Mouse (Mus musculus) forebrain, embryonic 11.5 days (tissue): ENCODE results near the gene Lsm7. TPM values are rescaled to one million over a fixed set of nuclear protein-coding genes. Genes with fewer than 3 reads are reported as not detected.

Experiments used
- ATAC-seq: fragments of 200-750 bp; cut with Nextera tagmentation; replicated peaks from 2 replicates; pipeline ENCODE4 v1.8.0; 2017; ENCODE audit warnings: moderate TSS enrichment; ENCODE audit not compliant: low FRiP score
- DNase-seq: peaks from one replicate; pipeline ENCODE4 v3.0.0-alpha.2; 2017; ENCODE audit warnings: low spot score
- H3K27ac ChIP-seq: fragments of 300-500 bp; sonication (generic); 2 replicates; pipeline ENCODE4 v1.5.1; 2014; ENCODE audit warnings: low read depth, low read length
- H3K27me3 ChIP-seq: fragments of 300-500 bp; sonication (generic); 2 replicates; pipeline ENCODE4 v1.6.1; 2014; ENCODE audit warnings: mild to moderate bottlenecking, low read length, mixed read lengths; ENCODE audit not compliant: control insufficient read depth, insufficient read depth
- H3K36me3 ChIP-seq: fragments of 300-500 bp; sonication (generic); 2 replicates; pipeline ENCODE4 v1.6.1; 2014; ENCODE audit warnings: mild to moderate bottlenecking, low read length, moderate library complexity, mixed read lengths; ENCODE audit not compliant: control insufficient read depth, insufficient read depth
- H3K4me1 ChIP-seq: fragments of 300-500 bp; sonication (generic); replicated peaks from 2 replicates; pipeline ENCODE4 v1.6.1; 2014; ENCODE audit warnings: low read length, mixed read lengths; ENCODE audit not compliant: control insufficient read depth, insufficient read depth
- H3K4me2 ChIP-seq: fragments of 300-500 bp; sonication (generic); 2 replicates; pipeline ENCODE4 v1.6.1; 2014; ENCODE audit warnings: low read depth, mild to moderate bottlenecking, low read length, moderate library complexity, mixed read lengths; ENCODE audit not compliant: severe bottlenecking
- H3K4me3 ChIP-seq: fragments of 300-500 bp; sonication (generic); 2 replicates; pipeline ENCODE4 v1.5.1; 2014; ENCODE audit warnings: low read depth, low read length
- H3K9ac ChIP-seq: fragments of 300-500 bp; sonication (generic); 2 replicates; pipeline ENCODE4 v1.6.1; 2014; ENCODE audit warnings: low read length
- H3K9me3 ChIP-seq: fragments of 300-500 bp; sonication (generic); 2 replicates; pipeline ENCODE4 v1.6.1; 2016; ENCODE audit warnings: low read length, mixed read lengths; ENCODE audit not compliant: control insufficient read depth
- WGBS: fragments of 180-500 bp; shearing (Covaris S2); extraction: QIAGEN DNeasy Blood & Tissue Kit; methylation state at CpG from one replicate; pipeline ENCODE4 v1.1.7; 2014; 5-methylcytosine and 5-hydroxymethylcytosine counted together
- polyA plus RNA-seq: library from polyadenylated mRNA; unstranded; fragments of >200 nt; fragmentation: Nextera tagmentation; extraction: Ambion mirVana; gene quantifications from 2 replicates; pipeline ENCODE4 v1.2.1, GENCODE M21; 2014

Lsm7 gene
- polyA plus RNA-seq, 1 experiment from 2014 or later = 308 TPM

- Histone ChIP-seq H3K9ac (peak overlapping the region; percentile 78), H3K4me3 (peak overlapping the region; percentile 84), H3K4me2 (peak overlapping the region; percentile 95), H3K4me1 (peaks cover 8% of the 10 kb centered on the region), H3K9me3 (no peaks in the 10 kb centered on the region), H3K36me3 (peaks cover 2% of the 10 kb centered on the region; the same call in 1 of the 2 replicates), H3K27ac (no peak overlapping the region; the same call in 1 of the 2 replicates), H3K27me3 (no peaks in the 10 kb centered on the region)
- no peak for DNase-seq
- ATAC-seq = peak; percentile 1; the same call in 1 of the 2 replicates
- WGBS = 16% methylated on average over 25 of the region's 25 CpGs
These were observed 44.7 kb upstream of the Lsm7 start for GRCm38 (mm10) chr10:80899591-80900317.

- H3K9ac ChIP-seq = no peak overlapping the region
- H3K27me3 ChIP-seq = no peaks in the 10 kb centered on the region
- peaks cover 8% of the 10 kb centered on the region for H3K4me1 ChIP-seq
- 89% methylated on average over 8 of the region's 8 CpGs for WGBS
- H3K4me3 ChIP-seq = peak overlapping the region; percentile 84; the same call in 1 of the 2 replicates
- H3K4me2 ChIP-seq = no peak overlapping the region
- no peak for DNase-seq
- no peak for ATAC-seq
- no peak overlapping the region for H3K27ac ChIP-seq
- H3K9me3 ChIP-seq = no peaks in the 10 kb centered on the region
- H3K36me3 ChIP-seq = no peaks in the 10 kb centered on the region; the same call in 1 of the 2 replicates
These were observed 44.1 kb upstream of the Lsm7 start for GRCm38 (mm10) chr10:80899074-80899473.

- 34% methylated on average over 41 of the region's 41 CpGs for WGBS
- Histone ChIP-seq H3K27me3 (no peaks in the 10 kb centered on the region), H3K9me3 (no peaks in the 10 kb centered on the region), H3K4me3 (no peak overlapping the region), H3K27ac (no peak overlapping the region), H3K4me1 (peaks cover 8% of the 10 kb centered on the region), H3K36me3 (no peaks in the 10 kb centered on the region; the same call in 1 of the 2 replicates), H3K4me2 (no peak overlapping the region), H3K9ac (no peak overlapping the region)
- ATAC-seq (no peak), DNase-seq (peak; percentile 62)
These were observed 43.0 kb upstream of the Lsm7 start for GRCm38 (mm10) chr10:80897861-80898510.

- no peak overlapping the region for H3K9ac ChIP-seq
- 75% methylated on average over 24 of the region's 24 CpGs for WGBS
- H3K36me3 ChIP-seq = no peaks in the 10 kb centered on the region
- DNase-seq = peak; percentile 57
- no peak overlapping the region for H3K4me2 ChIP-seq
- H3K27ac ChIP-seq = no peak overlapping the region
- H3K4me3 ChIP-seq = no peak overlapping the region
- H3K4me1 ChIP-seq = peaks cover 8% of the 10 kb centered on the region
- ATAC-seq = no peak
- H3K27me3 ChIP-seq = no peaks in the 10 kb centered on the region
- no peaks in the 10 kb centered on the region for H3K9me3 ChIP-seq
These were observed 41.8 kb upstream of the Lsm7 start for GRCm38 (mm10) chr10:80896581-80897485.

GRCm38 (mm10) chr10:80895697-80896096 is 40.7 kb upstream of the Lsm7 start:
- Histone ChIP-seq H3K27ac (no peak overlapping the region), H3K4me1 (peaks cover 8% of the 10 kb centered on the region), H3K36me3 (no peaks in the 10 kb centered on the region), H3K4me3 (no peak overlapping the region), H3K9ac (no peak overlapping the region), H3K27me3 (no peaks in the 10 kb centered on the region), H3K4me2 (no peak overlapping the region), H3K9me3 (no peaks in the 10 kb centered on the region)
- DNase-seq = peak; percentile 48
- 82% methylated on average over 6 of the region's 6 CpGs for WGBS
- ATAC-seq = no peak

GRCm38 (mm10) chr10:80895100-80895499 is 40.1 kb upstream of the Lsm7 start:
- Histone ChIP-seq H3K9me3 (no peaks in the 10 kb centered on the region), H3K4me1 (peaks cover 8% of the 10 kb centered on the region), H3K27me3 (no peaks in the 10 kb centered on the region), H3K4me3 (no peak overlapping the region), H3K27ac (no peak overlapping the region), H3K9ac (no peak overlapping the region), H3K4me2 (no peak overlapping the region), H3K36me3 (no peaks in the 10 kb centered on the region)
- no peak for DNase-seq
- ATAC-seq = no peak
- WGBS = 87% methylated on average over 7 of the region's 7 CpGs

- no peak overlapping the region for H3K4me3 ChIP-seq
- H3K36me3 ChIP-seq = no peaks in the 10 kb centered on the region
- no peaks in the 10 kb centered on the region for H3K9me3 ChIP-seq
- H3K9ac ChIP-seq = no peak overlapping the region
- no peaks in the 10 kb centered on the region for H3K4me1 ChIP-seq
- DNase-seq = no peak
- 85% methylated on average over 11 of the region's 11 CpGs for WGBS
- H3K27ac ChIP-seq = no peak overlapping the region
- peaks cover 3% of the 10 kb centered on the region for H3K27me3 ChIP-seq
- no peak for ATAC-seq
- H3K4me2 ChIP-seq = no peak overlapping the region
These were observed 32.2 kb upstream of the Lsm7 start for GRCm38 (mm10) chr10:80887181-80887580.

- WGBS = 28% methylated on average over 10 of the region's 10 CpGs
- no peak overlapping the region for H3K27ac ChIP-seq
- no peak overlapping the region for H3K9ac ChIP-seq
- H3K4me3 ChIP-seq = no peak overlapping the region
- H3K4me2 ChIP-seq = no peak overlapping the region
- ATAC-seq (no peak), DNase-seq (peak; percentile 89)
- H3K36me3 ChIP-seq = no peaks in the 10 kb centered on the region
- H3K27me3 ChIP-seq = no peaks in the 10 kb centered on the region
- H3K4me1 ChIP-seq = 0 out of 2 replicates have a peak, but pooled peaks cover 2% of the 10 kb centered on the region
- no peaks in the 10 kb centered on the region for H3K9me3 ChIP-seq
These were observed 26.3 kb upstream of the Lsm7 start for GRCm38 (mm10) chr10:80881301-80881700.
